Mouse (Mus musculus): ENCODE measurements around the gene Enox1. TPM values are rescaled to one million over a fixed set of nuclear protein-coding genes. Genes with fewer than 3 reads are reported as not detected.
"Not testable (repeated sequence)": the region's sequence is repeated elsewhere in the genome, so short reads cannot be mapped to it uniquely, and the experiment has no call there.

The Enox1 gene
- total RNA-seq (2012; rRNA removed): not detected in 2 replicates
- total RNA-seq (2014; rRNA removed): not detected in 2 replicates
- polyA plus RNA-seq (2012; ENCODE audit: insufficient read length, low read depth): not detected in 2 replicates

DNA sequence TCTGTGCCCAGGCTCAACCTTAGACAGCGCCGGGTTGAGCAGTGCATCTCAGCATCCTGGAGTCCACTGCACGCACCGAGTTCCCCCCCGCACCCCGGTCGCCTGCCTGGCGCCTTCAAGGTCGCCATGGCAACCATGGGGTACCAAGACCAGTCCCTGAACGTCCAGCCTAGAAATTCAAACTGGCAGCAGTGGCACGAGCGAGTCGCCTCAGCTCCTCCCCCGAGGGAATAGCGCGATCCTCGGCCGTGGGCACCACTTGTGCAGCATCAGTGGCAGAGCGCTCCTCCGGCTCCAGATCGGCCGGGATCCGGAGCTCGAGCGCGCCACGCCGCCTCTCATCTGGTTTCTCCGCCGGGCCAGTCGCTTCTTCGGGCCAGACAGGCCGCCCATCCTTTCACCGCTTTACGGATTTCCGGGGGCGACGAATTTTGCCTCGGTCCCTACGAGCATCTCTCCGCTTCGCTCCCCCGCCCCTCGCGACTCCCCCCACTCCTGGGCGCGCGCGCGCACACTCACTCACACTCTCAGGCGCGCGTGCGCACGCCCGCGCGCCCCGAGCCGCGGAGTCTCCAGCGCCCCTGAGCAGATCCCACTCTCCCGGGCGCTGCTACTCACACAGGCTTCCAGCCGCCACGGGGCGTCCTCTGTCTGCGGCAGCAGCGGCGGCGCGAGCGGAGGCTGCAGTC lies at the start of gene Enox1:
Gene Enox1 (plus strand): TSS at position 542 of the 689 bp plus-strand sequence.
- in situ Hi-C loops (cut with MboI; ENCODE audit: low pct_ligation_motif_present, low pct_unique_long_range_greater_than_20kb, low sequenced_read_pairs) (no loop called here), dilution Hi-C loops (cut with MboI; ENCODE audit: extremely low pct_ligation_motif_present, extremely low pct_unique_long_range_greater_than_20kb, low sequenced_read_pairs) (no loop called here)
- Histone ChIP-seq H3K79me2 (replicated peaks; ENCODE audit: control insufficient read depth, extremely low read depth, insufficient read depth, poor library complexity, severe bottlenecking) (no peaks in the 10 kb centered on the region), H3K9me3 (replicated peaks; ENCODE audit: low read length) (peaks cover 42% of the 10 kb centered on the region), H3K36me3 (replicated peaks in 1 of 2; ENCODE audit: control insufficient read depth in 1 of 2, insufficient read depth in 1 of 2, low read length in 1 of 2) (no peaks in the 10 kb centered on the region), H3K4me2 (ENCODE audit: insufficient read depth, low read depth, poor library complexity, severe bottlenecking) (no peak within 1 kb of the TSS), H3K27ac (ENCODE audit: insufficient read depth, low read depth) (no peak within 1 kb of the TSS), H3K27me3 (replicated peaks) (no peaks in the 10 kb centered on the region), H3K4me1 (ENCODE audit: control insufficient read depth in 1 of 2, insufficient read depth in 2 of 2) (no peaks in the 10 kb centered on the region), H3K4me3 (replicated peaks in 1 of 3; ENCODE audit: low read depth in 2 of 3, low read length in 2 of 3, poor library complexity in 1 of 3) (no peak within 1 kb of the TSS), H3K9ac (ENCODE audit: insufficient read depth, low read depth) (no peak within 1 kb of the TSS)
- DNase-seq (ENCODE audit: extremely low read depth): no peak
- TF ChIP-seq MAZ (IDR thresholded peaks at IDR 0.05; ENCODE audit: low read depth, low read length) (no peak), MAX (IDR thresholded peaks at IDR 0.05; ENCODE audit: low read length) (no peak)

DNA sequence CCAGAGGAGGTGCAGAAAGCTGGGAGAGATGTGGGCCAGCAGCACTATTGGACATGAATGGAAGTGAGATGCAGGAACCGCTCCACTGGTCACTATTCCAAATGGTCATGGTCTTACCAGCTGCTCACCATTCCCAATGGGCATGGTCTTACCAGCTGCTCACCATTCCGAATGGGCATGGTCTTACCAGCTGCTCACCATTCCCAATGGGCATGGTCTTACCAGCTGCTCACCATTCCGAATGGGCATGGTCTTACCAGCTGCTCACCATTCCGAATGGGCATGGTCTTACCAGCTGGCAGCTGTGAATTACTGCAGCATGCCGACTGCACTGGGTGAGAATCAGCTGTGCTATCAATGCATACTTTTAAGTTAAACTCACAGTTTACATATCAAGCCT lies 45.9 kb upstream of the Enox1 start:
- DNase-seq (ENCODE audit: extremely low read depth); H3K27ac ChIP-seq (ENCODE audit: insufficient read depth, low read depth); H3K4me3 ChIP-seq (replicated peaks in 1 of 3; ENCODE audit: low read depth in 2 of 3, low read length in 2 of 3, poor library complexity in 1 of 3); H3K9me3 ChIP-seq (replicated peaks; ENCODE audit: low read length); H3K79me2 ChIP-seq (replicated peaks; ENCODE audit: control insufficient read depth, extremely low read depth, insufficient read depth, poor library complexity, severe bottlenecking); H3K36me3 ChIP-seq (replicated peaks in 1 of 2; ENCODE audit: control insufficient read depth in 1 of 2, insufficient read depth in 1 of 2, low read length in 1 of 2); H3K4me2 ChIP-seq (ENCODE audit: insufficient read depth, low read depth, poor library complexity, severe bottlenecking); dilution Hi-C loops (cut with MboI; ENCODE audit: extremely low pct_ligation_motif_present, extremely low pct_unique_long_range_greater_than_20kb, low sequenced_read_pairs); H3K4me1 ChIP-seq (ENCODE audit: control insufficient read depth in 1 of 2, insufficient read depth in 2 of 2); H3K27me3 ChIP-seq (replicated peaks); H3K9ac ChIP-seq (ENCODE audit: insufficient read depth, low read depth); in situ Hi-C loops (cut with MboI; ENCODE audit: low pct_ligation_motif_present, low pct_unique_long_range_greater_than_20kb, low sequenced_read_pairs): not testable (repeated sequence)

DNA sequence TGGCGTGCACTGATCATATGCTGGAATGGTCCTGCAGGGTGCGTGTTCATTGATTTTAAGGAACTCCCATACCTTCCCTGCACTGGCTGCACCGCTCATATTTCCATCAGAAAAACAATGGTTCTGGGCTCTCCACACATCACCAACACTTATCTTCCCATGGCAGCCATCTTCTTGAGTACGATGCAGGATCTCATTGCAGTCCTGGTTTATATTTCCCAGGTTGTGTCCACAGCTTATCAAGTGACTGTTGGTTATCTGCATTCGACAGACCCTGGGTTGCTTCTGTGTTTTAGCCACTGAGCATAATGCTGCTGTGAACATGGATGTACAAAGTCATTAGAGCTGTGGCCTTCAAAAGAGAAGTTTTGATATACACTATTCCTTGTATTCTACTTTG lies 26.0 kb upstream of the Enox1 start:
- DNase-seq (ENCODE audit: extremely low read depth): no peak
- in situ Hi-C loops (cut with MboI; ENCODE audit: low pct_ligation_motif_present, low pct_unique_long_range_greater_than_20kb, low sequenced_read_pairs) (loop anchor here (25.0 kb wide), 3 partner anchors 232 to 1157 kb away; no protein-coding TSS in a partner anchor), dilution Hi-C loops (cut with MboI; ENCODE audit: extremely low pct_ligation_motif_present, extremely low pct_unique_long_range_greater_than_20kb, low sequenced_read_pairs) (no loop called here)
- Histone ChIP-seq H3K4me3 (replicated peaks in 1 of 3; ENCODE audit: low read depth in 2 of 3, low read length in 2 of 3, poor library complexity in 1 of 3) (no peak overlapping the region), H3K9ac (ENCODE audit: insufficient read depth, low read depth) (no peak overlapping the region), H3K27me3 (replicated peaks) (no peaks in the 10 kb centered on the region), H3K9me3 (replicated peaks; ENCODE audit: low read length) (no peaks in the 10 kb centered on the region), H3K79me2 (replicated peaks; ENCODE audit: control insufficient read depth, extremely low read depth, insufficient read depth, poor library complexity, severe bottlenecking) (no peaks in the 10 kb centered on the region), H3K36me3 (replicated peaks in 1 of 2; ENCODE audit: control insufficient read depth in 1 of 2, insufficient read depth in 1 of 2, low read length in 1 of 2) (no peaks in the 10 kb centered on the region), H3K27ac (ENCODE audit: insufficient read depth, low read depth) (no peak overlapping the region), H3K4me1 (ENCODE audit: control insufficient read depth in 1 of 2, insufficient read depth in 2 of 2) (peaks cover 2 to 6% of the 10 kb centered on the region in 2 experiments), H3K4me2 (ENCODE audit: insufficient read depth, low read depth, poor library complexity, severe bottlenecking) (no peak overlapping the region)
- no peak for TF ChIP-seq TBP (conservative IDR thresholded peaks at IDR 0.05; ENCODE audit: low read depth, low read length)

DNA sequence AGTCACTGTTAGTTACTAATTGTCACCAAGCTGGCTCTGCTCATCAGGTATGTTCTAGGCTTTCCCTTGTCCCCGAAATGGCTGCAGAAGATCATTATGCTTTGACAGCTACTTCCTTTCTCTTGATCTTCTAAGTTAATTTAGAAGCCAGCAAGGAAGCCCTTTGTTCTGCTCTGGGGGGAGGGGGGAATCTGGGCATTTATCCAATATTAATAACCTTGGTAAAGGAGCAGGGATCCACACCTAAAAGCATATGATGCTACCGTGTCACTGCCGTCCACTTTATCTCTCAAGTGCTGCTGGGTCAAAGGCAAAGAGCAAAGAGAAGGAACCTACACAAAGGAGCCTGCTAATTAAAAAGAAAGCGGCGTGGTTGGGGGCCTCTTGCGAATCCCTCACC lies 19.6 kb upstream of the Enox1 start:
- H3K9me3 ChIP-seq (replicated peaks; ENCODE audit: low read length): no peaks in the 10 kb centered on the region
- no peak for TF ChIP-seq ZMIZ1 (IDR thresholded peaks at IDR 0.05; ENCODE audit: low read depth, low read length)
- TF ChIP-seq MEF2A (IDR thresholded peaks at IDR 0.05; ENCODE audit: borderline replicate concordance, low read depth, low read length): no peak
- H3K4me2 ChIP-seq (ENCODE audit: insufficient read depth, low read depth, poor library complexity, severe bottlenecking): no peak overlapping the region
- DNase-seq (ENCODE audit: extremely low read depth): no peak
- in situ Hi-C loops (cut with MboI; ENCODE audit: low pct_ligation_motif_present, low pct_unique_long_range_greater_than_20kb, low sequenced_read_pairs) (loop anchor here (25.0 kb wide), 3 partner anchors 225 to 1150 kb away; no protein-coding TSS in a partner anchor), dilution Hi-C loops (cut with MboI; ENCODE audit: extremely low pct_ligation_motif_present, extremely low pct_unique_long_range_greater_than_20kb, low sequenced_read_pairs) (no loop called here)
- peaks cover 2 to 18% of the 10 kb centered on the region in 2 experiments for H3K4me1 ChIP-seq (ENCODE audit: control insufficient read depth in 1 of 2, insufficient read depth in 2 of 2)
- no peaks in the 10 kb centered on the region for H3K27me3 ChIP-seq (replicated peaks)
- no peak overlapping the region for H3K9ac ChIP-seq (ENCODE audit: insufficient read depth, low read depth)
- H3K79me2 ChIP-seq (replicated peaks; ENCODE audit: control insufficient read depth, extremely low read depth, insufficient read depth, poor library complexity, severe bottlenecking): no peaks in the 10 kb centered on the region
- no peaks in the 10 kb centered on the region for H3K36me3 ChIP-seq (replicated peaks in 1 of 2; ENCODE audit: control insufficient read depth in 1 of 2, insufficient read depth in 1 of 2, low read length in 1 of 2)
- no peak overlapping the region for H3K27ac ChIP-seq (ENCODE audit: insufficient read depth, low read depth)
- H3K4me3 ChIP-seq (replicated peaks in 1 of 3; ENCODE audit: low read depth in 2 of 3, low read length in 2 of 3, poor library complexity in 1 of 3): no peak overlapping the region
